Mouse (Mus musculus) cerebellum, adult 2 months (tissue): ENCODE results near the gene Irak4.

ENCODE experiments used
- CTCF ChIP-seq: fragments of 200-500 bp; IDR thresholded peaks from 2 replicates; pipeline ENCODE4 v1.5.1; 2011; ENCODE audit warnings: low read depth, mild to moderate bottlenecking, control low read depth, low read length, moderate library complexity, borderline replicate concordance; ENCODE audit not compliant: insufficient read depth
- POLR2A ChIP-seq: fragments of 200-500 bp; IDR thresholded peaks from 2 replicates; pipeline ENCODE4 v1.6.1; 2011; ENCODE audit warnings: low read length, control low read depth, borderline replicate concordance; ENCODE audit not compliant: insufficient read depth

GRCm38 (mm10) chr15:94535521-94535920 is 7.9 kb upstream of the Irak4 start:
- no peak for TF ChIP-seq CTCF
- no peak for TF ChIP-seq POLR2A
